Mouse (Mus musculus) CH12.LX (cell line): ENCODE data around the gene Card10. TPM values are rescaled to one million over a fixed set of nuclear protein-coding genes. Genes with fewer than 3 reads are reported as not detected.

Source experiments
- DNase-seq: peaks from one replicate; pipeline ENCODE4 v3.0.0-alpha.2; 2013; ENCODE audit errors: extremely low read depth
- H3K27ac ChIP-seq: 2 replicates; pipeline ENCODE4 v1.5.1; 2012; ENCODE audit warnings: low read depth, mild to moderate bottlenecking, control low read depth, moderate library complexity; ENCODE audit not compliant: insufficient read depth
- H3K27me3 ChIP-seq: replicated peaks from 2 replicates; pipeline ENCODE3; 2012; ENCODE audit warnings: inconsistent platforms
- H3K36me3 ChIP-seq, 2 experiments: replicated peaks in 1 of 2; 2 replicates each; pipeline versions ENCODE3 to v1.6.1; 2012; ENCODE audit warnings: inconsistent platforms in 1 of 2, low read length in 1 of 2, mild to moderate bottlenecking in 1 of 2, mixed read lengths in 1 of 2, moderate library complexity in 1 of 2; ENCODE audit not compliant: control insufficient read depth in 1 of 2, insufficient read depth in 1 of 2
- H3K4me1 ChIP-seq, 2 experiments: 2 replicates each; pipeline ENCODE4 v1.6.1; 2012; ENCODE audit warnings: inconsistent platforms in 1 of 2, moderate library complexity in 1 of 2; ENCODE audit not compliant: insufficient read depth in 2 of 2, control insufficient read depth in 1 of 2
- H3K4me2 ChIP-seq: 2 replicates; pipeline ENCODE4 v1.6.1; 2012; ENCODE audit warnings: low read depth, mild to moderate bottlenecking, control low read depth; ENCODE audit not compliant: poor library complexity, insufficient read depth, severe bottlenecking
- H3K4me3 ChIP-seq, 3 experiments: fragments of 150-350 bp in 1 of 3; sonication (generic) in 1 of 3; replicated peaks in 1 of 3; 2 replicates each; pipeline versions ENCODE3 to v1.5.1; 2011 to 2012; ENCODE audit warnings: low read depth in 2 of 3, low read length in 2 of 3, mild to moderate bottlenecking in 2 of 3, moderate library complexity in 2 of 3, control low read depth in 1 of 3, improper control_type of control experiment in 1 of 3, inconsistent platforms in 1 of 3, mixed read lengths in 1 of 3; ENCODE audit not compliant: poor library complexity in 1 of 3
- H3K79me2 ChIP-seq: replicated peaks from 2 replicates; pipeline ENCODE4 v1.6.1; 2012; ENCODE audit warnings: mild to moderate bottlenecking, moderate library complexity; ENCODE audit not compliant: control insufficient read depth, poor library complexity, insufficient read depth, severe bottlenecking; ENCODE audit errors: extremely low read depth
- H3K9ac ChIP-seq: 2 replicates; pipeline ENCODE4 v1.6.1; 2012; ENCODE audit warnings: low read depth, mild to moderate bottlenecking, control low read depth, moderate library complexity; ENCODE audit not compliant: insufficient read depth
- H3K9me3 ChIP-seq: replicated peaks from 2 replicates; pipeline ENCODE3; 2012; ENCODE audit warnings: low read length, inconsistent platforms, mixed read lengths
- CHD1 ChIP-seq: IDR thresholded peaks from 2 replicates; pipeline ENCODE4 v1.6.1; 2012; ENCODE audit warnings: low read depth, low read length, improper control_type of control experiment, inconsistent platforms
- E2F4 ChIP-seq: IDR thresholded peaks from 2 replicates; pipeline ENCODE4 v1.6.1; 2011; ENCODE audit warnings: low read depth, low read length, improper control_type of control experiment; ENCODE audit not compliant: insufficient replicate concordance
- ELF1 ChIP-seq: IDR thresholded peaks from 2 replicates; pipeline ENCODE4 v1.6.1; 2014; ENCODE audit warnings: low read depth, mild to moderate bottlenecking, inconsistent platforms, low read length, improper control_type of control experiment
- ETS1 ChIP-seq: conservative IDR thresholded peaks from 2 replicates; pipeline ENCODE4 v1.6.1; 2012; ENCODE audit warnings: low read depth, mild to moderate bottlenecking, inconsistent platforms, low read length, improper control_type of control experiment, moderate library complexity
- HCFC1 ChIP-seq: IDR thresholded peaks from 2 replicates; pipeline ENCODE4 v1.6.1; 2012; ENCODE audit warnings: low read depth, mild to moderate bottlenecking, inconsistent platforms, low read length, improper control_type of control experiment
- JUN ChIP-seq: IDR thresholded peaks from 2 replicates; pipeline ENCODE4 v1.6.1; 2011; ENCODE audit warnings: low read depth, mild to moderate bottlenecking, low read length, improper control_type of control experiment, moderate library complexity; ENCODE audit not compliant: insufficient read depth
- MAFK ChIP-seq: IDR thresholded peaks from 2 replicates; pipeline ENCODE4 v1.6.1; 2011; ENCODE audit warnings: low read length, improper control_type of control experiment; ENCODE audit not compliant: insufficient replicate concordance
- MEF2A ChIP-seq: IDR thresholded peaks from 2 replicates; pipeline ENCODE4 v1.6.1; 2014; ENCODE audit warnings: low read depth, mild to moderate bottlenecking, inconsistent platforms, low read length, improper control_type of control experiment, borderline replicate concordance
- MYC ChIP-seq: IDR thresholded peaks from 2 replicates; pipeline ENCODE4 v1.6.1; 2011; ENCODE audit warnings: low read depth, mild to moderate bottlenecking, improper control_type of control experiment, low read length
- NELFE ChIP-seq: IDR thresholded peaks from 2 replicates; pipeline ENCODE4 v1.6.1; 2011; ENCODE audit warnings: low read depth, low read length, improper control_type of control experiment
- USF1 ChIP-seq: IDR thresholded peaks from 2 replicates; pipeline ENCODE4 v1.6.1; 2014; ENCODE audit warnings: low read depth, mild to moderate bottlenecking, inconsistent platforms, low read length, improper control_type of control experiment
- ZKSCAN1 ChIP-seq: IDR thresholded peaks from 2 replicates; pipeline ENCODE4 v1.6.1; 2012; ENCODE audit warnings: low read depth, inconsistent platforms, low read length, improper control_type of control experiment, borderline replicate concordance
- ZNF384 ChIP-seq: IDR thresholded peaks from 2 replicates; pipeline ENCODE4 v1.6.1; 2012; ENCODE audit warnings: low read depth, low read length, improper control_type of control experiment, inconsistent platforms
- dilution Hi-C: fragments of 300-500 bp; cut with MboI; formaldehyde crosslinking; loops from 2 replicates; pipeline ENCODE4 v1.14.3; 2020; ENCODE audit warnings: low sequenced_read_pairs; ENCODE audit not compliant: extremely low pct_unique_long_range_greater_than_20kb, extremely low pct_ligation_motif_present
- in situ Hi-C: fragments of 300-500 bp; cut with MboI; formaldehyde crosslinking; loops from 3 replicates; pipeline ENCODE4 v1.14.3; 2019; ENCODE audit warnings: low sequenced_read_pairs, low pct_ligation_motif_present, low pct_unique_long_range_greater_than_20kb, mixed read lengths
- polyA plus RNA-seq: library from polyadenylated mRNA; unstranded; fragments of >175 nt; gene quantifications from 2 replicates; pipeline ENCODE4 v1.2.1, GENCODE M21; 2012; ENCODE audit warnings: low read depth; ENCODE audit not compliant: insufficient read length
- total RNA-seq, 2 experiments: library from RNA; depleted of rRNA; stranded (reverse); fragments of 300-350 nt in 1 of 2; fragments of >200 nt in 1 of 2; gene quantifications; 2 replicates each; pipeline ENCODE4 v1.2.3; 2012 to 2014

Card10 gene
- total and polyA plus RNA-seq, 3 experiments = 0.08 TPM; not detected in 2

DNA sequence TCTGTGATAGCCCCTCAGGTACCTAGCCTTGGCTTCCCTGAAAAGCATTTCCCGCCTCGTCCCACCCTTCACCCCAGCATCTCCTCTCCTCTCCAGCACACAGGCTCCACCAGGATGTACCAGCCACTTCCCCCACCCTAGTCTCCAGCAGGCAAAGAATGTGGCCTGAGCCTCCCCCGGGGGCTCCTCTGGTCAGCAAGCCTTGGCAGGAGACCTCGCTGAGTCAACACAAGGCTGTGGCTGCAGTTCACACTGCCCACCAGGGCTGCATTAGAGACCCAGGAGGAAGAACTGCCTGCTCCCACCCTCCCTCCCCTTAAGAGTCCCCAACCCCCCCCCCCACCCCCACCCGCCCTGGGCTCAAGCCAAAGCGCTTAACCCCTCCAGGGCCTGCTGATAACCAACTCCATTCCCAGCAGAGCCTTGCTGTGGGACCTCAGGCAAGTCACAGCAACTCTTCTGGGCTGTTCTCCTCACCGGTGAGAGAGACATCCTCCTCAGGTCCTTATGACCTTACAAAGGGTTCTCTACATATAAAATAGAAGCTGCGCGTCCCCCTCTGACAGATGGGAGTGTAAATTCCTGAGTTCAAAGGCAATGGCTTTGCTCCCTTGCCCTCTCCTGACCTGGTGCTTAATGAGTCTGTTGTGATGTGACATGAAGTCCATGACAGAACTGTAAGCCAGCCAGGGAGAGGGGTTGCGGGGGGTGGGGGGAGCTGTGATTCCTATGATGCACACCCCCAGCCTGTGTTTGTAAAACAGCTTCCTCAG lies 31.6 kb upstream of the Card10 start:
- in situ Hi-C loops = no loop called here
- Histone ChIP-seq H3K27ac (no peak overlapping the region), H3K4me2 (no peak overlapping the region)

DNA sequence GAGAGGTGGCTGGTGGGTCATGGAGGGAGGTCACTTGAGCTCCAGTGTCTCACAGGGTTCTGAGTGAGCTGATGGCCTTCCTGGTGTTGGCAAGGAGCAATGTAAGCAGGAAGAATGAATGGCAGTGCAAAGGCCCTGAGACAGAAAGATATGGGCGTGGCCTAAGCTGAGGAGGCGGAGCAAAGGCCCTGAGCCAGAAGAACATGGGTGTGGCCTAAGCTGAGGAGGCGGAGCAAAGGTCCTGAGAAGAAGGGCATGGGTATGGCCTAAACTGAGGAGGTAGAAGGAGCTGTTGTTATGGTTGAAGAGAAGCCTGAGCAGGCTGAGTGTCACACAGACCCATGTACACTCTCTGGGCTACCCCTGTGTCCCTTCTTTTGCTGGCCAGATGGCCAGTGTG lies 30.7 kb upstream of the Card10 start:
- H3K27me3 ChIP-seq = peaks cover 59% of the 10 kb centered on the region
- no peak overlapping the region for H3K9ac ChIP-seq
- no peaks in the 10 kb centered on the region for H3K79me2 ChIP-seq
- H3K27ac ChIP-seq = no peak overlapping the region
- H3K4me3 ChIP-seq = no peak overlapping the region
- H3K9me3 ChIP-seq = peaks cover 8% of the 10 kb centered on the region
- no peak for TF ChIP-seq ZNF384
- no peak for TF ChIP-seq ELF1
- TF ChIP-seq MEF2A = no peak
- TF ChIP-seq MAFK = no peak
- no peak for TF ChIP-seq ZKSCAN1
- no peak for TF ChIP-seq ETS1
- no peak for TF ChIP-seq E2F4
- TF ChIP-seq NELFE = no peak
- TF ChIP-seq CHD1 = no peak
- no peak for TF ChIP-seq HCFC1
- TF ChIP-seq USF1 = no peak
- dilution Hi-C loops (loop anchor here (25.0 kb wide), 1 partner anchor 96 kb away; no protein-coding TSS in a partner anchor), in situ Hi-C loops (no loop called here)
- DNase-seq = peak; percentile 60
- no peaks in the 10 kb centered on the region for H3K4me1 ChIP-seq
- no peaks in the 10 kb centered on the region for H3K36me3 ChIP-seq
- H3K4me2 ChIP-seq = no peak overlapping the region

More for the DNA sequence above, 31.6 kb upstream of the Card10 start:
- dilution Hi-C loops = loop anchor here (25.0 kb wide), 1 partner anchor 97 kb away; no protein-coding TSS in a partner anchor
- Histone ChIP-seq H3K79me2 (no peaks in the 10 kb centered on the region), H3K9me3 (peaks cover 8% of the 10 kb centered on the region), H3K36me3 (no peaks in the 10 kb centered on the region), H3K9ac (no peak overlapping the region), H3K27me3 (peaks cover 63% of the 10 kb centered on the region), H3K4me1 (no peaks in the 10 kb centered on the region), H3K4me3 (no peak overlapping the region)
- TF ChIP-seq USF1 = no peak
- no peak for DNase-seq

DNA sequence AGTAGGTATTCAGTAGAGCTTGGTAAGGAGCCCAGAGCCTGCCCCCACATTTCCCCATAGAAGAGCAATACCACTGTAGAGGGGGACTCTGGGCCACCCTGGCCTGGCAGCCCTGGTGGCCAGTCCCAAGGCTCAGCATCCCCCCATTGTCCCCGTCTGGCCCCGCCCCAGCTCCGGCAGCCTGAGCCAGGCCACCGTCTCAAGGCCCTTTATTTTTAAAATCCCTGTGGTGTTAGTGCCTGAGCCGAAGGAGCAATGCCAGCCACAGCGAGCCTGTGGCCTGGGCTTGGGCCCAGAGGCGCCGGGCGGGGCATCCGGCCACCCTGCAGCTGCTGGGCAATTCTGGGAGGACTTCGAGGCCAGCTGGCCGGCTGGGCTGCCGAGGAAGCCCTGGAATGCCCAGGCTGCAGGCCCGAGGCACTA lies 29.9 kb upstream of the Card10 start:
- Histone ChIP-seq H3K27ac (no peak overlapping the region), H3K27me3 (peaks cover 66% of the 10 kb centered on the region), H3K4me2 (no peak overlapping the region), H3K9ac (no peak overlapping the region), H3K9me3 (peaks cover 8% of the 10 kb centered on the region), H3K36me3 (no peaks in the 10 kb centered on the region), H3K4me1 (no peaks in the 10 kb centered on the region), H3K79me2 (no peaks in the 10 kb centered on the region), H3K4me3 (no peak overlapping the region)
- DNase-seq = no peak
- TF ChIP-seq MYC = no peak
- no peak for TF ChIP-seq JUN
- no peak for TF ChIP-seq USF1
- no peak for TF ChIP-seq CHD1
- in situ Hi-C loops (no loop called here), dilution Hi-C loops (loop anchor here (25.0 kb wide), 1 partner anchor 95 kb away; no protein-coding TSS in a partner anchor)
